Mouse (Mus musculus) limb, embryonic 15.5 days (tissue): ENCODE data around the gene Rgs6. TPM values are rescaled to one million over a fixed set of nuclear protein-coding genes. Genes with fewer than 3 reads are reported as not detected.

Source experiments
- ATAC-seq: fragments of 200-750 bp; cut with Nextera tagmentation; 2 replicates; pipeline ENCODE4 v1.8.0; 2017; ENCODE audit warnings: low read depth, moderate TSS enrichment; ENCODE audit not compliant: insufficient number of reproducible peaks, low FRiP score, low TSS enrichment
- H3K27ac ChIP-seq: fragments of 300-500 bp; sonication (generic); 2 replicates; pipeline ENCODE4 v1.5.1; 2015; ENCODE audit warnings: moderate library complexity, mild to moderate bottlenecking, inconsistent platforms
- H3K27me3 ChIP-seq: fragments of 300-500 bp; sonication (generic); 2 replicates; pipeline ENCODE4 v1.6.1; 2015; ENCODE audit warnings: inconsistent platforms
- H3K36me3 ChIP-seq: fragments of 300-500 bp; sonication (generic); 2 replicates; pipeline ENCODE4 v1.6.1; 2015; ENCODE audit warnings: inconsistent platforms
- H3K4me1 ChIP-seq: fragments of 300-500 bp; sonication (generic); 2 replicates; pipeline ENCODE4 v1.6.1; 2015; ENCODE audit warnings: inconsistent platforms
- H3K4me2 ChIP-seq: fragments of 300-500 bp; sonication (generic); 2 replicates; pipeline ENCODE4 v1.6.1; 2015; ENCODE audit warnings: mild to moderate bottlenecking, inconsistent platforms
- H3K4me3 ChIP-seq: fragments of 300-500 bp; sonication (generic); 2 replicates; pipeline ENCODE4 v1.5.1; 2015; ENCODE audit warnings: mild to moderate bottlenecking, inconsistent platforms
- H3K9ac ChIP-seq: fragments of 300-500 bp; sonication (generic); 2 replicates; pipeline ENCODE4 v1.6.1; 2015; ENCODE audit warnings: inconsistent platforms
- H3K9me3 ChIP-seq: fragments of 300-500 bp; sonication (generic); 2 replicates; pipeline ENCODE4 v1.6.1; 2016; ENCODE audit warnings: inconsistent platforms
- WGBS: fragments of 180-500 bp; shearing (Covaris S2); methylation state at CpG from one replicate; pipeline ENCODE4 v1.1.7; 2015; 5-methylcytosine and 5-hydroxymethylcytosine counted together
- polyA plus RNA-seq: library from polyadenylated mRNA; unstranded; fragments of >200 nt; fragmentation: Nextera tagmentation; extraction: Ambion mirVana; gene quantifications from 2 replicates; pipeline ENCODE4 v1.2.1, GENCODE M21; 2015

Gene Rgs6
- polyA plus RNA-seq, 1 experiment from 2014 or later = 1.9 TPM

- ATAC-seq = no peak
- no peaks in the 10 kb centered on the region for H3K4me1 ChIP-seq
- no peak overlapping the region for H3K9ac ChIP-seq
- H3K36me3 ChIP-seq = no peaks in the 10 kb centered on the region
- no peaks in the 10 kb centered on the region for H3K9me3 ChIP-seq
- no peak overlapping the region for H3K27ac ChIP-seq
- no peaks in the 10 kb centered on the region for H3K27me3 ChIP-seq
- 73% methylated on average over 6 of the region's 6 CpGs for WGBS
- no peak overlapping the region for H3K4me2 ChIP-seq
- no peak overlapping the region for H3K4me3 ChIP-seq
These were observed 231.2 kb downstream of the Rgs6 start for GRCm38 (mm10) chr12:82819328-82819727.

- Histone ChIP-seq H3K4me1 (no peaks in the 10 kb centered on the region), H3K36me3 (no peaks in the 10 kb centered on the region), H3K4me3 (no peak overlapping the region), H3K9me3 (no peaks in the 10 kb centered on the region), H3K9ac (no peak overlapping the region), H3K27ac (no peak overlapping the region), H3K27me3 (no peaks in the 10 kb centered on the region), H3K4me2 (no peak overlapping the region)
- 77% methylated on average over 6 of the region's 6 CpGs for WGBS
- no peak for ATAC-seq
These were observed 231.9 kb downstream of the Rgs6 start for GRCm38 (mm10) chr12:82819991-82820390.

- no peak for ATAC-seq
- H3K27me3 ChIP-seq = no peaks in the 10 kb centered on the region
- no peak overlapping the region for H3K27ac ChIP-seq
- H3K36me3 ChIP-seq = no peaks in the 10 kb centered on the region
- H3K4me3 ChIP-seq = no peak overlapping the region
- H3K9me3 ChIP-seq = no peaks in the 10 kb centered on the region
- 85% methylated on average over 3 of the region's 3 CpGs for WGBS
- H3K4me1 ChIP-seq = no peaks in the 10 kb centered on the region
- no peak overlapping the region for H3K9ac ChIP-seq
- H3K4me2 ChIP-seq = no peak overlapping the region
These were observed 234.9 kb downstream of the Rgs6 start for GRCm38 (mm10) chr12:82822821-82823620.

- WGBS = 82% methylated on average over 8 of the region's 8 CpGs
- no peak overlapping the region for H3K4me3 ChIP-seq
- H3K9me3 ChIP-seq = no peaks in the 10 kb centered on the region
- H3K36me3 ChIP-seq = no peaks in the 10 kb centered on the region
- H3K27me3 ChIP-seq = no peaks in the 10 kb centered on the region
- H3K4me1 ChIP-seq = no peaks in the 10 kb centered on the region
- H3K27ac ChIP-seq = no peak overlapping the region
- no peak overlapping the region for H3K4me2 ChIP-seq
- ATAC-seq = no peak
- no peak overlapping the region for H3K9ac ChIP-seq
These were observed 242.2 kb downstream of the Rgs6 start for GRCm38 (mm10) chr12:82830333-82830732.

GRCm38 (mm10) chr12:82838544-82838943 is 250.5 kb downstream of the Rgs6 start:
- H3K9ac ChIP-seq = no peak overlapping the region
- no peak overlapping the region for H3K27ac ChIP-seq
- H3K4me1 ChIP-seq = peaks cover 6% of the 10 kb centered on the region; the same call in 1 of the 2 replicates
- H3K36me3 ChIP-seq = no peaks in the 10 kb centered on the region
- H3K27me3 ChIP-seq = 0 out of 2 replicates have a peak, but pooled peaks cover 3% of the 10 kb centered on the region
- H3K4me3 ChIP-seq = no peak overlapping the region
- 97% methylated on average over 1 of the region's 1 CpGs for WGBS
- no peaks in the 10 kb centered on the region for H3K9me3 ChIP-seq
- no peak overlapping the region for H3K4me2 ChIP-seq
- no peak for ATAC-seq

GRCm38 (mm10) chr12:82841566-82841965 is 253.5 kb downstream of the Rgs6 start:
- Histone ChIP-seq H3K9ac (no peak overlapping the region), H3K27ac (no peak overlapping the region), H3K4me3 (no peak overlapping the region), H3K9me3 (no peaks in the 10 kb centered on the region), H3K27me3 (peaks cover 6% of the 10 kb centered on the region; the same call in 1 of the 2 replicates), H3K4me2 (no peak overlapping the region), H3K36me3 (no peaks in the 10 kb centered on the region), H3K4me1 (peaks cover 6% of the 10 kb centered on the region; the same call in 1 of the 2 replicates)
- ATAC-seq = no peak
- 44% methylated on average over 6 of the region's 6 CpGs for WGBS

- Histone ChIP-seq H3K27me3 (peaks cover 10% of the 10 kb centered on the region), H3K36me3 (no peaks in the 10 kb centered on the region), H3K4me2 (no peak overlapping the region), H3K4me3 (no peak overlapping the region), H3K27ac (no peak overlapping the region), H3K9ac (no peak overlapping the region), H3K9me3 (no peaks in the 10 kb centered on the region), H3K4me1 (0 out of 2 replicates have a peak, but pooled peaks cover 3% of the 10 kb centered on the region)
- WGBS = 30% methylated on average over 3 of the region's 3 CpGs
- no peak; the same call in 1 of the 2 replicates for ATAC-seq
These were observed 260.3 kb downstream of the Rgs6 start for GRCm38 (mm10) chr12:82848304-82848872.

- Histone ChIP-seq H3K4me2 (no peak overlapping the region), H3K9me3 (no peaks in the 10 kb centered on the region), H3K36me3 (no peaks in the 10 kb centered on the region), H3K9ac (no peak overlapping the region), H3K27me3 (peaks cover 7% of the 10 kb centered on the region), H3K27ac (no peak overlapping the region), H3K4me1 (no peaks in the 10 kb centered on the region), H3K4me3 (no peak overlapping the region)
- no peak for ATAC-seq
- 88% methylated on average over 5 of the region's 5 CpGs for WGBS
These were observed 266.8 kb downstream of the Rgs6 start for GRCm38 (mm10) chr12:82854902-82855301.

GRCm38 (mm10) chr12:82855333-82856107 is 267.4 kb downstream of the Rgs6 start:
- no peaks in the 10 kb centered on the region for H3K4me1 ChIP-seq
- WGBS = 42% methylated on average over 4 of the region's 4 CpGs
- peaks cover 3% of the 10 kb centered on the region for H3K27me3 ChIP-seq
- no peak overlapping the region for H3K4me3 ChIP-seq
- H3K9me3 ChIP-seq = no peaks in the 10 kb centered on the region
- H3K4me2 ChIP-seq = no peak overlapping the region
- H3K9ac ChIP-seq = no peak overlapping the region
- H3K27ac ChIP-seq = no peak overlapping the region
- H3K36me3 ChIP-seq = no peaks in the 10 kb centered on the region
- no peak for ATAC-seq

- no peaks in the 10 kb centered on the region for H3K4me1 ChIP-seq
- no peaks in the 10 kb centered on the region for H3K27me3 ChIP-seq
- no peak overlapping the region for H3K4me2 ChIP-seq
- 59% methylated on average over 2 of the region's 2 CpGs for whole genome bisulfite sequencing
- no peak overlapping the region for H3K9ac ChIP-seq
- H3K4me3 ChIP-seq = no peak overlapping the region
- ATAC-seq = no peak
- no peaks in the 10 kb centered on the region for H3K36me3 ChIP-seq
- H3K9me3 ChIP-seq = no peaks in the 10 kb centered on the region
- no peak overlapping the region for H3K27ac ChIP-seq
These were observed 277.6 kb downstream of the Rgs6 start for GRCm38 (mm10) chr12:82865686-82866085.

- Histone ChIP-seq H3K27ac (no peak overlapping the region), H3K4me1 (no peaks in the 10 kb centered on the region), H3K27me3 (no peaks in the 10 kb centered on the region), H3K36me3 (no peaks in the 10 kb centered on the region), H3K4me2 (no peak overlapping the region), H3K9ac (no peak overlapping the region), H3K9me3 (no peaks in the 10 kb centered on the region), H3K4me3 (no peak overlapping the region)
- ATAC-seq = no peak
- 75% methylated on average over 5 of the region's 5 CpGs for WGBS
These were observed 292.6 kb downstream of the Rgs6 start for GRCm38 (mm10) chr12:82880711-82881110.

- ATAC-seq = no peak
- no peak overlapping the region for H3K4me2 ChIP-seq
- no peaks in the 10 kb centered on the region for H3K36me3 ChIP-seq
- no peak overlapping the region for H3K9ac ChIP-seq
- no peak overlapping the region for H3K4me3 ChIP-seq
- H3K9me3 ChIP-seq = no peaks in the 10 kb centered on the region
- no peaks in the 10 kb centered on the region for H3K4me1 ChIP-seq
- no peaks in the 10 kb centered on the region for H3K27me3 ChIP-seq
- no peak overlapping the region for H3K27ac ChIP-seq
- 90% methylated on average over 1 of the region's 1 CpGs for WGBS
These were observed 295.0 kb downstream of the Rgs6 start for GRCm38 (mm10) chr12:82883079-82883478.
